Mouse (Mus musculus): ENCODE results near the gene Stt3b.

DNA sequence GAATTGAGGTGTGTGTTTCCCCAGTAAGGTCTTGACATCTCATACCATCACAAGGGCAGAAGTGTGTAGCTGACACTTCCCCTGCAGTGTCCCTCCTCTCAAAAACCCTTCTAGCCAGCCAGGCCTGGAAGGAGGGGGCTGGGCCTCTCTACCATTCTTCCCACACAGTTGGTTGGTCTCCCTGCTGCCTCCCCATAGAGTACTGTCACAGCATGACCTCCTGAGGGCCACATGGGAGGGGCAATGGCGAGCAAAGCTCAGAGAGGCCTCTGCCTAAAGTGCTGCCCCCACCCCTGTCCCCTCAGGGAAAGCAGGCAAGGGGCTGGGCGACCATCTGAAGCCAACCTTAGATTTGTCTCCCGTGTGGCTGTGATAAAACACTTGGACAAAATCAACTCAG lies 80.1 kb downstream of the Stt3b start:
- no peak for TF ChIP-seq CTCF (IDR thresholded peaks at IDR 0.05; ENCODE audit: low read depth)
- TF ChIP-seq EP300 (IDR thresholded peaks at IDR 0.05; ENCODE audit: low read depth): no peak
